Mouse (Mus musculus) adrenal gland, adult (tissue): ENCODE measurements around the gene Cks1b.
A peak's percentile ranks its signal among the peaks of the same experiment; 100 is the strongest.

Experiments used
- DNase-seq, 2 experiments: peaks; one replicate each; pipeline ENCODE4 v3.0.0; 2022 to 2023; ENCODE audit warnings: low spot score in 1 of 2; ENCODE audit not compliant: inconsistent age in 2 of 2

The Cks1b gene

DNA sequence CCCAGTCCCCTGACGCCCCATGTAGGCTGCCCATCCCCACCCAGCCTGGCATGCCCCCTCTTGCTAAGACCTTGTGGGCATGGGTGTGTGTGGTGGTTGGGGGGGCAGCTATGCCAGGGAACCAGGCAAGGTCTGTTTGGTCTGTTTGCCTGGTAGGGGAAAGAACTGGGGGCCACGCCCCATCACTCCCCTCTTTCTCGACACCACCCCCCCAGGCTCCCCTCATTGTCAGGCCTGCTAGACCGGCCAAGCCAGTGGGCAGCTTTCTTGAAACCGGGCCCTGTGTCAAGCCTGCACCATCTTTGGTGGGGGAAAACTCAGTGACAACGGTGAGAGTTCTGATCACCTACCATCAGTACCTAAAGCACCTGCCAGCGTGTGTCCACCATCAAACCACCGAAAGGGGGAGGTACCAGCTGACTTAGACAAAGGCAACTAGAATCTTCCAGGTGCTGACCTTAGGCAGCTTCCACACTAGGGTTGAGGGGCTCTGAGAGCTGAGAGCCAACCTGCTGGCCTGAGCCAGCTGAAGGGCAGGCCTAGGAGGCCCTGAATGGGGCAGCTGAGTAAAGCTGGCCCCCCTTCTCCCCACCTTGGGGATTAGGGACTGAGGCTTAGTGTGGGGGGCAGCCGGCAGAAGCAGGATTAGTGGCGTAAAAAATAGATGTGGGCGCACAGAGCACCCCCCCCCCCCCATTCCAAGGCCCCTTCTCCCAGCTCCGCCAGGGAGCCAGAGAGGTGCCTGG is 33.7 kb downstream of the Cks1b start:
- peak in 1 of 2 experiments; percentile 34 for DNase-seq

DNA sequence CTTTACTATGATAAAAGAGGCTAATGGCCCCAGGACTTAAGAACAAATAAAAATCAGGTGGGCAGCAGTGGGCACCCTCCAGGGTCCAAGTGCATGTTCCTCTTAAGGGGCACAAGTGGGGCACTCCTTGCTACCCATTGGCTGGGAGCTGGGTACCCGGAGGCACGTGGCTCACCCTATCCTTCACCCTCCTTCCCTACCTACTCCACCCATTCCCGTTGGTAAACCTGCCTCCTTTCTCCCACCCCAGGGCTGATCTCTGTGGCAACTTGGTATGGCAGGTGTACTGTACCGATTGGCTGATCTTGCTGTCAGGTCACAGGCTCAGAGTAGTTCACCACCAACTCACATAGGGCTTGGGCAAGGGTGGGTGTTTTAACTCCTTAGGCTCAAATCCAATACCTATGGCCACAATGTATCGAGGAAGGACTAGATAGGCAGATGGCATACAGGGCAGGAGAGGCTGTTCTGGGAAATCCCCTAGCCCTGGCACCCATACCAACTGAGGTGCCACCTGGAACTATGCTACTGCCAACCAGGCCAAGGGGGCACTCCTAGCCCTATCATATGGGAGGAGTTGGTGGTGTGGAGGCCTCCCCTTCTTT is 34.4 kb downstream of the Cks1b start:
- DNase-seq, result peak in 1 of 2 experiments; percentile 34

DNA sequence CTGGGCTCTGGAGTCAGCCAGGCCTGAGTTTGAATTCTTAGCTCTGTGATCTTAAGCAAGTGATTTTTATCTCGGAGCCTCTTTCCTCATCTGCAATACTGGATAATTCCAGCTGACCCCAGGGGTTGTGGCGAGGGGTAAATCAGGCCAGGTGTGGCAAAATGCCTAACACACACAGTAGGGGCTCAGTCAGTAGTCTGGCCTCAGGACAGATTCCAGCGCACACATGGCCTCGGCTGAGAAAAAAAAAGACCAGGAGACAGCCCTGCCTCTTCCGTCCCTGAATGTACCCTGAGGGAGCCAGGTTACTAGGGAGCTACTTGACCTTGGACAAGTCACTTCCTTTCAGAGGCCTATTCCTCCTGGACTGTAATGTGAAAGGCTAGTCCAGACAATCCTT is 35.2 kb downstream of the Cks1b start:
- peak in 1 of 2 experiments; percentile 49 for DNase-seq

DNA sequence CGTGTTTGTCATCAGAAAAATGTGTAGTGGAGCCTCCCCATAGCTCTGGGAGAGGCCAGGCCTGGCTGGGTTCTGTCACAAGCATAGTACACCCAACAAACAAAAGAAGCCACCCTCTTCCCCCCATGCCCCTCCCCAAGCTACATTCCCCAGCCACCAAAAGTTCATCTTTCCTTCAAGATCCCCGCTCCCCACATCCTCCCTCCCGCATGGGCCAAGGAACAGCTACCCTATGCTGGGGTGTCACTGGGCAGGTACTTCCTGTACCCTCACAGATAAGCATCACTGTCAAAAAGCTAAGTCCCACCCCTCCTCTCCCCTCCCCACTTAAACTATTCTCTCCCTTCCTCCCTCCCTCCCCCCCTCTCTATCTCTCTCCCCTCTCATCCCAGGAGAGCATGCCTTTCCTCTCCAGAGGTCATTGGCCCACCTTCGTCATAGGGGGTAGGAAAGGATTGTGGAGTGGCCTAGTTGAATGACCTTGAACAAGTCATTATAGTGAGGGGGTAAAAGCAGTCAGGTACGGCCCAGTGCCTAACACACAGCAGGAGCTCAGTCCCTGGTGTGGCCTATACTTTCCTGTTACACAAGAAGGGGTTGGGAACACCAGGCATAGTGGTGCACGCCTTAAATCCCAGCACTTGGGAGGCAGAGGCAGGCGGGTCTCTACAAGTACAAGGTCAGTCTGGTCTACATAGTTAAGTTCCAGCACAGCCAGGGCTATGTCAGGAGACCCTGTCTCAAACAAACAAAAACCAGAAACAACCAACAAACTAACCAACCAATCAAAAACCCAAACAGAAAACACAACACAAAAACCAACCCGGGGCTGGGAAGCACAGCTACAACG is 35.9 kb downstream of the Cks1b start:
- no peak for DNase-seq

DNA sequence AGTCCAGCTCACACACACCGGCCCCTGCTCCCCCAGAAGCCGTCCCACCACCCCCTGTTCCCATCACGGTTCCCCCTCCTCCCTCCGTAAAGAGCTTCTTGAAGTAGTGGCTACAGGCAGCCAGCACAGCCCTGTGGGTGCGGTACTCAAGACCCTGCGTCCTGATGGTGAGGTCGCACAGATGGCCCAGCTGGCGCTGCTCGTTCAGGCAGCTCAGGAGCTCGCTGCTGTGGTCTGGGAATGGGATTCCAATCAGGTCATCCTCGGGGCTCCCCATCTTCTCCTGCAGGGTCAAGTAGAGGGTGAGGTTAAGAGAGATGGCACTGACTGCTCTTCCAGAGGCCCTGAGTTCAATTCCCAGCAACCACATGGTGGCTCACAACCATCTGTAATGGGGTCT is 37.0 kb downstream of the Cks1b start:
- no peak for DNase-seq

DNA sequence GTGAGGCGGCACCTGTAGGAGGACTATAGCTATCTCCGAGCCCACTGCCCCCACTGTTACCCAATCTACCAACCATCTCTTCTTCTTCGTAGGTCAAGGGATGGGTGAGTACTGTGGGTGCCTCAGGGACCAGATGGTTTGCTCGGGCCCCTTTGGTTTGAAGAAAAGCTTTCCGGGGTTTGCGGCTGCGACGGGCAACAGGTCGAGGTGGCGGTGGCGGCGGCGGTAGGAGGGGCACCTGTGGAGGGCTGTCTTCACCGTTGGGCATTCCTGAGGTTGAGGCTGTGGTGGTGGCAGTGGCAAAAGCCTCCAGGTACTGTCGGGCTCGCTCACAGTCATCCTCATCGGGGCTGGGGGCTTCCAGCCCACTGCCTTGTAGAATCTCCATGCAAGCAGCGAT is 37.5 kb downstream of the Cks1b start:
- peak in 1 of 2 experiments; percentile 27 for DNase-seq

DNA sequence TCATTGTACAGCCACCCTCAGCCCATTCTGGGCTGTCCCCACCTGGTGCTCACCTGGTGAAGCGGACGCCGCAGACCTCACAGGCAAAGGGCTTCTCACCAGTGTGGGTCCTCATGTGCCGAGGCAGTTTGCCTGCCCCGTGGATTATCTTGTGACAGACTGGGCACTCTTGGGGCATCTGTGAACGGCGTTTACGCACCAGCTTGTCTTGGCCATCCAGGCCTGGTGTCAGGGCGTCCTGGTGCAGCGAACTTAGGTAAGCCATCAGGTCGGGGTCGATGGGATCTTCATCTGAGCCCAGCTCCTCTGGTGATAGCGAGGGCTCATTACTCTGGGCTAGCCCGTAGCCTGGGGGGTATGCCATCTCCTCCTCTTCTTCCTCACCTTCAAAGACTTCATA is 37.9 kb downstream of the Cks1b start:
- no peak for DNase-seq

DNA sequence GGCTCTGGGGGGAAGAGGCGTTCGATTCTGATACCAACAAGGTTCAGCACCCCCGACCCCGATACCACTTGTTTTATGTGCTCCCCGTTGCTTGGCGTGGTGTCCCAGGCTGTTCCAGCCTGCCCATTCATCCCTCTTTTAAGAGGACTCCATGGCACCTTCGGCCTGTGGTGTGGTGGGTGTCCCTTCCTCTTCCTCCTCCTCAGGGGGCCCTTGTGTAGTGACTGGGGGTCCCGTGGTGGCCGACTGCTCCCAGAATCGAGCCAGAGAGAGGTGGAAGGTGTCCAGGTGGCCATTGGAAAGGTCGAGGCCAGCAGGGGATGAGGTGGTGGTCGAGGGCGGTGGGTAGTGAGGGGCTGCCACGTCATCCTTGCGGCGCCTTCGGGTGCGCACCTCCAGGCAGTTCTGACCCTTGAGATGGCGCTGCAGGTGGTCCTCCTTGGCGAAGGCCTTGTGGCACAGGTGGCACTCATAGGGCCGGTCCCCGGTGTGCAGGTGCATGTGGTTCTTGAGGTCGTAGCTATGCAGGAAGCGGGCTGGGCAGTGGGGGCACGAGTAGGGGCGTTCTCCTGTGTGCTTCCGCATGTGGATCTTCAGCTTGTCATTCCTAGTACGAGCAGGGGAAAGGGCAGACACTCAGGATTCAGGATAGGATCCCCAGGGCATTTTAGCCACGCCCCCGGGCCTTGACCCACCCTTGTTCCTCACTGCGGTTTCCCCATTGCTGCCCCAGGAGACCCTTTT is 38.6 kb downstream of the Cks1b start:
- DNase-seq, result peak in 1 of 2 experiments; percentile 62

DNA sequence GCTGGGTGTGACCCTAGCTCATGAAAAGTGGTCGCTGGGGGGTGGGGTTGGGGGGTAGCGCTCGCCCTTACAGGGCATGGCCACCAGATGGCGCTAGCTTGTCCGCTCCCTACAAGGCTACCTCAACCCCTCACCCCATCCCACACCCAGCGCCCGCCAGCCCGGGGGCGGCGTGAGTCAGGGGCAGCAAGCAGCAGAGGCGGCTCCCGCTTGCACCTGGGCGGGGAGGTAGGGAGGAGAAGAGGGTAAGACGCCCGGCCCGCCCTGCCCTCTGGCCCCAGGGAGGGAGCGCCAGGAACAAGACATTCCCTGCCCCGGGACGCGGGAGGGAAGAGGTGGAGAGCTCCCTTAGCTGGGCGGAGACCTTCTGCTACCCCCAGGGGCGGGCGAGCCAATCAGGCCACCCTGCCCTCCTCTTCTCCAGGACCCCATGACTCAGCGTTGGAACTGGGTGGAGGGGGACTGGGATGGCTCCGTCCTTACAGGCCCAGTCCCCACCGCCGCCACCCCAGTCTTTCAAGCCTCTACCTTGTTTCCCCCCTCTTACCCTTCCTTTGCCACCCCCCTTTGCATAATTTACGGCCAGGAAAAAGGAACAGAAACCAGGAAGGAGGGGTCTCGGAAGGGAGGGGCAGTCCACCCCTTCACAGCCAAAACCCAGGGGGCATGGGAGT is 39.7 kb downstream of the Cks1b start:
- peak; percentile 84 to 92 for DNase-seq

DNA sequence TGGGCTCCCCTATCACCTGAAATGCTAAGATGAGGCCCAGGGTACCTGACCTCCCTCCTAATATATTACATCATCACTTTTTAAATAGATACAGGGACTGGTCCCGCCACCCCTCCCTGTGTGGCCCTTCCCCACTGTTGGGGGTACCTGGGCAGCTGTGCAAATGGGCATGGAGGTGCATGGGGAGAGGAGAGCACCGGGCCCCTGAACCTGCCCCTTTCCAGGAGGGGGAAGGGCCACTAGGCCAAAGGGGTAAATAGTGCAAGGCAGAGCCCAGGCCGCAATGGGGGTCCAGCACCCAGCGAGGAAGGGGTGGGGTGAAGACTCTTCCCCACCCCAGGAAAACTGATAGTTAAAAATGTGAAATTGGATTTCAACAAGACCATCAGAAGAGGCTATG is 40.4 kb downstream of the Cks1b start:
- no peak for DNase-seq

DNA sequence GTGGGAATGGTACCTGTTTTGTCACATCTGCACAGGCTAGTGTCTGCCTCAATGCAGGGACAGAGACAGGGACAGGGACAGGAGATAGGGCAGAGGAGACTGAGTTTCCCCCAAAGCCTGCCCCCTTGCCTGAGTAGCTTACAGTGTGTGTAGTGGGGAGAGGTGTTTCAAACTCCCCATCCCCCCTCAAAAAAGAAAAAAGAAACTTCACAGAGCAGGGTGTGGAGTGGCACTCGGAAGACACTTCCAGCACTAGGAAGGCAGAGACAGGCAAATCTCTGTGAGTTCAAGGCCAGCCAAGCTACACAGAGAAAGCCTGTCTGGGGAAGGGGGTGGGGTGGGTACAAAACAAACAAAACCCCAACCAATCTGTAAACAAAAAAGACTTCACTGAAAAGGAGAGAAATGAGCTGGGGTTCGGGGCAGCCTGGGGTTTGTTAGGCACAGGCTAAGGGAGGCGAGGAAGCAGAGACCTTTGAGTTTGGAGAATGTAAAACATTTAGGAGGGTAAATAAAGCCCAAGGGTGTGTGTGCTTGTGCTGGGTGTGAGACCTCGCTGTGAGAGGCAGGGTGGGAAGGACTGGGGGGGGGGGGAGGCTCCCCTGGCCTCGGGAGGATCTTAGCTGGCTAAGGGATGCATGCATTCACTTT is 44.5 kb downstream of the Cks1b start:
- no peak for DNase-seq

DNA sequence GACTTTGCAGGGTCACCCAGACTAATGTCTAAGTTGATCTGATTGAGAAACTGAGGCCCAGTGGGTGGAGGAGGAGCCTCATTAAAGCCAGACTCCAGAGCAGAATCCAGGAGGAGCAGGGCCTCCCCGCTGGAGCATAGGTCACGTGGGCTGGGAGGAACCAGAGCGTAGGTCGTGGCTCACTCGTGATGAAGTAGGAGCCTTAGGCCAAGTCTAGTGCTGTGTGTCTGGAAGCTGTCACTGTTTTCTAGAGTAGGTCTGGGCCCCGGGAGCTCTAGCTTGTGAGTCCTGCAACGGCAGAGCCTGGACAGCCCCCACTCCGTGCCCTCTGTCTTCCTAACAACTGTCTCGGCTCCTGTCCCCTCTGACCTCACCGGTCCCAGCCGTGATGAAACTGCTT is 50.8 kb downstream of the Cks1b start:
- peak; percentile 11 to 50 for DNase-seq

DNA sequence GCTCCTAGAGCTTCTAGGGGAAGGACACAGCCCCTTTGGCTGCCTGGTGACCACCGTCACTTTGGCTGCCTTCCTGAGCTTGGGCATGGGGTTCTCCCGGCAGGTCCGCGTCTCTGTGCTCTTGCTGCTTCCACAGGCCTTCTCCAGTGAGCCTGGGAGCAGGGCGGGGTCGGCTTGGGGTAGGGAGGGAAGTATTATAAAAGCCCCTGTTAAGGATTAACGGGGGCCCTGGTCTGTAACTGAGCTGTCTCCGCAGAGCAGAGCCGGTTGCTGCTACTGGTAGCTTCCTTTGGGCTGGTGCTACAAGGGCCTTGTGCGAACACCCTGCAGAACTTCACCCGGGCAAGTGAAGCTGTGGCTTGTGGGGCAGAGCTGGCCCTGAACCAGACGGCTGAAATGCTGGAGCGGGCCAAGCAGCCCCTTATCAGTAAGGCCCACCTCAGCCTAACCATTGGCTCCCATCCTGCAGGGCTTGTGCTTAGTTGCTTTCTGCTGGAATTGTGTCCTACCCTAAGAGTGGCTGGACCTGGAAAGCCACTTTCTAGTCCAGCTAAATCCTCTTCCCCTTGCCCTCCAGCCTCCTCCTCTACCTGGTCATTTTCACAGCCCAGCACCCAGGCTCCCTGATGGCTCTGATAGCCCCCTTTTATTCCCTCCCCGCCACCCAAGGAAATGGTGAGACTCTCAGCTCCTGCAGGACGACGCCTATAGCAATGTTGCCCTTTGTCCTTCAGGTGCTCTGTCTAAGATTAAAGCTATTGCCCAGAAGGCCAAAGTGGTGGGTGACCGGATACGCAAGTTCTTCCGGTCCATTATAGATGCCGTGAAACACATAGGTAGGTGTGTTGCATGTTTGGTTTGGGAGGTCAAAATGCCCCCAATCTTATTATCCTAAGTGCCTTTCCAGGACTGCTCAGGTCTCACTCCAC is 52.4 kb downstream of the Cks1b start:
- no peak for DNase-seq
